Mouse (Mus musculus): ENCODE measurements around the gene Rab6b.

- TF ChIP-seq GATA1 (IDR thresholded peaks at IDR 0.05; ENCODE audit: borderline replicate concordance, low read length) = no peak
- TF ChIP-seq FLI1 (IDR thresholded peaks at IDR 0.05; ENCODE audit: low read length) = no peak
Observed at GRCm38 (mm10) chr9:103181886-103182285, 70.3 kb downstream of the Rab6b start.
